Mouse (Mus musculus): ENCODE measurements around the gene Gria1.

The Gria1 gene

GRCm38 (mm10) chr11:57011024-57011690 lies at the start of gene Gria1:
TSS of gene Gria1 (plus strand) at chr11:57011387.
- no peak for DNase-seq (ENCODE audit: low read depth, low spot score)

- DNase-seq (ENCODE audit: low read depth, low spot score): no peak
These were observed 49.4 kb upstream of the Gria1 start for GRCm38 (mm10) chr11:56961751-56962150.

- DNase-seq (ENCODE audit: low read depth, low spot score): no peak
These were observed 38.4 kb upstream of the Gria1 start for GRCm38 (mm10) chr11:56972814-56973213.

- no peak for DNase-seq (ENCODE audit: low read depth, low spot score)
These were observed 26.7 kb upstream of the Gria1 start for GRCm38 (mm10) chr11:56984321-56985000.

GRCm38 (mm10) chr11:56985457-56985856 lies 25.7 kb upstream of the Gria1 start:
- DNase-seq (ENCODE audit: low read depth, low spot score): no peak

- DNase-seq (ENCODE audit: low read depth, low spot score): no peak
These were observed 11.6 kb upstream of the Gria1 start for GRCm38 (mm10) chr11:56999601-57000001.

- no peak for DNase-seq (ENCODE audit: low read depth, low spot score)
These were observed 6.6 kb upstream of the Gria1 start for GRCm38 (mm10) chr11:57004611-57005010.

- no peak for DNase-seq (ENCODE audit: low read depth, low spot score)
These were observed 5.8 kb upstream of the Gria1 start for GRCm38 (mm10) chr11:57005341-57005740.

GRCm38 (mm10) chr11:57007790-57008189 lies 3.4 kb upstream of the Gria1 start:
- no peak for DNase-seq (ENCODE audit: low read depth, low spot score)

- DNase-seq (ENCODE audit: low read depth, low spot score): no peak
These were observed 576 bp upstream of the Gria1 start for GRCm38 (mm10) chr11:57010611-57011010.

GRCm38 (mm10) chr11:57011691-57012039 lies 478 bp downstream of the Gria1 start:
- DNase-seq (ENCODE audit: low read depth, low spot score): no peak

- DNase-seq (ENCODE audit: low read depth, low spot score): no peak
These were observed 1.2 kb downstream of the Gria1 start for GRCm38 (mm10) chr11:57012287-57012921.

GRCm38 (mm10) chr11:57013464-57014190 lies 2.4 kb downstream of the Gria1 start:
- DNase-seq (ENCODE audit: low read depth, low spot score): no peak

GRCm38 (mm10) chr11:57014396-57014795 lies 3.2 kb downstream of the Gria1 start:
- no peak for DNase-seq (ENCODE audit: low read depth, low spot score)

GRCm38 (mm10) chr11:57018536-57018935 lies 7.3 kb downstream of the Gria1 start:
- no peak for DNase-seq (ENCODE audit: low read depth, low spot score)

GRCm38 (mm10) chr11:57022400-57022799 lies 11.2 kb downstream of the Gria1 start:
- no peak for DNase-seq (ENCODE audit: low read depth, low spot score)

GRCm38 (mm10) chr11:57030448-57030847 lies 19.3 kb downstream of the Gria1 start:
- no peak for DNase-seq (ENCODE audit: low read depth, low spot score)

GRCm38 (mm10) chr11:57038807-57039206 lies 27.6 kb downstream of the Gria1 start:
- no peak for DNase-seq (ENCODE audit: low read depth, low spot score)

- no peak for DNase-seq (ENCODE audit: low read depth, low spot score)
These were observed 28.1 kb downstream of the Gria1 start for GRCm38 (mm10) chr11:57039306-57039705.

GRCm38 (mm10) chr11:57042057-57042456 lies 30.9 kb downstream of the Gria1 start:
- no peak for DNase-seq (ENCODE audit: low read depth, low spot score)

GRCm38 (mm10) chr11:57044146-57044545 lies 33.0 kb downstream of the Gria1 start:
- no peak for DNase-seq (ENCODE audit: low read depth, low spot score)
